Mouse (Mus musculus): ENCODE measurements around the gene Olfr204. TPM values are rescaled to one million over a fixed set of nuclear protein-coding genes. Genes with fewer than 3 reads are reported as not detected.
"Not testable (repeated sequence)": the region's sequence is repeated elsewhere in the genome, so short reads cannot be mapped to it uniquely, and the experiment has no call there.

Olfr204 gene
- under 1 TPM in 1 of 2 experiments, not detected in 1; 0.07 TPM for total RNA-seq (2021)
- long read RNA-seq, experiment 1, result 0 reads
- long read RNA-seq, experiment 2, result 0 reads

DNA sequence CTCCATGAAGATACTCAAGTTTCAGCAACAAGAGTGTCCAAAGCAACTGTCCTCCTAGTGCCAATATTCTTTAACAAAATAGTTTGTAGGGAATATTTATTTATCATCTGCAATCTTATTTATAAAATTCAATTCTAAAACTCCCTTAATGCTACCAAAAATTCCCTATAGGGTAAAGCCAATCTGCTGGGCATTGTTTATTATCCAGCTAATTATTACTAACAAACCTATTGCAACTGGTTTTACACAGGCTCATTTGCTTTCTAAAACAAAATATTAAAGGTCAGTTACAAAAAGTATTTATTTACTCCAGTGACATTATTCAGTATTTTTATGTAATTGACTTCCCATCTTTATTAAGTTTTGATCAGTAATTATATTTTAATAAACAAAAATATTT lies at the start of gene Olfr204:
TSS of gene Olfr204 (minus strand) at position 101 of the 400 bp plus-strand sequence.
- no peak for DNase-seq (ENCODE audit: low spot score in 2 of 2)

DNA sequence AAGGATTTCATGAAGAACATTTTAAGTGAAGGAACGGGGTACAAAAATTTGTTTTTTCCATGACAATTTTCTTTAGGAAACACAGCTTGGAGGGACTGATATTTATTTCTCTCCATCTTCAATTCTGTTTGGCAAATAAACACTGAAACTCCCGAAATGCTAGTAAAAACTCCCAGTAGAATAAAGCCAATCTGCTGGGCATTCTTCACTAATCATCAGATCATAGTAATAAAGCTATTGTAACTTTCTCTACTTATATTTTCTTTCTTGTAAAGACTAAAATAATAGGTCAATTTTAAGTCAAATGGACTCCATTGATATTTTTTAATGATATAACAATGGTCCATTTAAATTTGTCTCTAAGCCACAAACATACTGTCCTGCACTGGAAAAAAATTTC lies 45.8 kb upstream of the Olfr204 start, which contains the start of gene Olfr209:
TSS of gene Olfr209 (minus strand) at position 101 of the 400 bp plus-strand sequence.
- DNase-seq (ENCODE audit: low spot score in 2 of 2), result no peak

DNA sequence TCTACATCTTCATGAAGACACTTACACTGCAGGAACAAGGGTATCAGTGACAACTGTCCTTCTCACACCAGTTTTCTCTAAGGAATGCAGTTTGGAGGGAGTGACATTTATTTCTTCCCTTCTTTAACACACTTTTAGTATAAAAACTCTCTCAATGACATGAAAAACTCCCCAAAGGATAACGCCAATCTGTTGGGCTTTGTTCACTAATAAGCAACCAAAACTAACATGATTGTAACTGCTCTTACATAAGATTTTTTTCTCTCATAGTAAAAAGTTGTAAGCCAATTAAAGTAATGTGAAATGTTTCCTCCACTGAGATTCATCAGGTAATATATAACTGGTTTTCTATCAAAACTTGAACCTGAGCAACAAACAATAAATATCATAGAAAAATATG lies 31.1 kb upstream of the Olfr204 start, which contains the start of gene Olfr206:
TSS of gene Olfr206 (minus strand) at position 101 of the 400 bp plus-strand sequence.
- DNase-seq (ENCODE audit: low spot score in 2 of 2), result no peak

DNA sequence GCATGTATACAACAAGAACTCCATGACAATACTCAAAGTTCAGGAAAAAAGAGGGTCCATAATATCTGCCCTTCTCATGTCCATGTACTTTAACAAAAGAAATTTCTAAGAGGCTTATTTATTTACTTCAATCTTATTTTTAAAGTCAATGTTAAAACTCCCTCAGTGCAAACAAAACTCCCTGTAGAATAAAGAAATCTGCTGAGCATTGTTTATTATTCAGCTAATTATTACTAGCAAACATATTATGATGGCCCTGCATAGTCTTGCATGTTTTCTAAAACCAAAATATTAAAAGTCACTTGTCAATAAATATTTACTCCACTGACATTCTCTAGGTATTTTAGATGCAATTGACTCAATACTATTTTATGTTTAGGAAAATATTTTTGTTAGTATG lies 13.0 kb upstream of the Olfr204 start, which contains the start of gene Olfr205:
TSS of gene Olfr205 (minus strand) at position 101 of the 400 bp plus-strand sequence.
- no peak for DNase-seq (ENCODE audit: low spot score in 2 of 2)

DNA sequence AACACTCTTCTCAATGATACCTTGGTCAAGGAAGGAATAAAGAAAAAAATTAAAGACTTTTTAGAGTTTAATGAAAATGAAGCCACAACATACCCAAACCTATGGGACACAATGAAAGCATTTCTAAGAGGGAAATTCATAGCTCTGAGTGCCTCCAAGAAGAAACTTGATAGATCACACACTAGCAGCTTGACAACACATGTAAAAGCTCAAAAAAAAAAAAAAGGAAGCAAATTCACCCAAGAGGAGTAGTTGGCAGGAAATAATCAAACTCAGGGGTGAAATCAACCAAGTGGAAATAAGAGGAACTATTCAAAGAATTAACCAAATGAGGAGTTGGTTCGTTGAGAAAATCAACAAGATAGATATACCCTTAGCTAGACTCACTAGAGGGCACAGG lies 5.2 kb upstream of the Olfr204 start:
- not testable (repeated sequence) for DNase-seq (ENCODE audit: low spot score in 2 of 2)

DNA sequence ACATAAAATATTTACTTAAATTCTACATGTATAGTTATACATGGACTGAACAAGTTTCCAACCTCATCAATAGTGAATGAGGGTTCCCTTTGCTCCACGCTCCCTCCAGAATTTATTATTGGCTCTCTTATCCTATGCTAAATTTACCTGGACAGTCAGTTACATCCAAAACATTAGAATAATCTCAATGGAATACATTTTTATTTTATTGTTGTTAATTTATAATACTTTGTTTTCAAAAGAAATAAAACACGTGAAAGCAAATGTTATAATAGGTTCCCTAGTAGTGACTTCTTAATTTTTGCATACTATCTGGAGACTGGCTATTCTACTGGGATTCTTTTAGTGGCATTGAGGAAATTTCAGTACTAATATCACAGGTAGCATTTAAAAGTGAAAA lies 19.5 kb downstream of the Olfr204 start, which contains the start of gene Olfr203:
TSS of gene Olfr203 (plus strand) at position 301 of the 400 bp plus-strand sequence.
- no peak for DNase-seq (ENCODE audit: low spot score in 2 of 2)

DNA sequence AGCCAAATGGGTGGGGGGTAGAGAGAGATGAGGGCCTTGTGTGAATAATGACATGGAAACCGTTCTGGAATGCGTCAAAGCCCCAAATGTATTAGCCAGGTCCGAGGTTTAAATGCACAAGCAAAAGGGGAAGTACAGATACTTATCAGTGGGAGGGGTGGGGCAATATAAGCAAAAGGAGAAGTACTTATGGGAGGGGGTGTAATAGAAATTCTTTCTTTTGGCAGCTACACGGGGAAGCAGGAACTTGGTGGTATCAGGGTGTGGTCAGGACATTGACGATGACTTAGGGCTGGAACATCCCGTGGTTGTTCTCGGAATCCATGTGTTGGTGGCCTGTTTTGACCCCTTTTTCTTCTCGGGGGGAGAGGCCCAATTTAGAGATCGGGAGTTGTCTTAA lies 30.5 kb downstream of the Olfr204 start:
- not testable (repeated sequence) for DNase-seq (ENCODE audit: low spot score in 2 of 2)

DNA sequence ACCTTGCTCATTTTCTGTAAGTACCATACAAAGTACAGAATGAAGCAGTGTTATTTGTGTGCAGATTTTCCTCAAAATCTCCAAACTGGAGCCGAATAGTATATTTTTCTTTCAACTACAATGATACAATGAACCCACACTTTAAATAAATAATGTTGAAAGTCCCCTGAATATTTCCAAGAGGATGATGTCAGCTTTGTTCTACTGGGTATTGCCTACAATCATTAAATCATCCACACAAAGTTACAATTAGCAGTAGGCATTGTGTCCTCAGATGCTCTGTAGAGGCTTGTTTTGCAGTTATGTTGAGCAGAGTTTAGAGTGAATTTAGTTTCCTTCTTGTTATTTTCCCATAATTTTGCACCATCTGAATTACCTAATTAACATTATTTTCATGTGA lies 31.4 kb downstream of the Olfr204 start, which contains the start of gene Olfr202:
TSS of gene Olfr202 (minus strand) at position 101 of the 400 bp plus-strand sequence.
- no peak for DNase-seq (ENCODE audit: low spot score in 2 of 2)

DNA sequence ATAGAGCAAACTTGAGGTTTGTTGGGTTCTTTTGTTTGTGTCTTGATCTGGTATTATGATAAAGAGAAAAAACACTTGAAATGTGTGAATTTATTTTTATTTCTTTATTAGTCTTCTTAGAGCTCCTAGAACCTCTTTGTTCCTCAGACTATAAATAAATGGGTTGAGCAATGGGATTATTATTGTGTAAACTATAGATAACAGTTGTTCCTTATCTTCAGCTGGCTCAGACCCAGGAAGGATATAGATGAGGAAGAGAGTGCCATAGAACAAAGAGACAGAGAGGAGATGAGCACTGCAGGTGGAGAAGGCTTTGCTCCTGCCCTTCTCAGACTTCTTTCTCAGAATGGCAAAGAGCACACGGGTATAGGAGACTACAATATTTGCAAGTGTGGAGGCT lies 34.6 kb downstream of the Olfr204 start:
- no peak for DNase-seq (ENCODE audit: low spot score in 2 of 2)

DNA sequence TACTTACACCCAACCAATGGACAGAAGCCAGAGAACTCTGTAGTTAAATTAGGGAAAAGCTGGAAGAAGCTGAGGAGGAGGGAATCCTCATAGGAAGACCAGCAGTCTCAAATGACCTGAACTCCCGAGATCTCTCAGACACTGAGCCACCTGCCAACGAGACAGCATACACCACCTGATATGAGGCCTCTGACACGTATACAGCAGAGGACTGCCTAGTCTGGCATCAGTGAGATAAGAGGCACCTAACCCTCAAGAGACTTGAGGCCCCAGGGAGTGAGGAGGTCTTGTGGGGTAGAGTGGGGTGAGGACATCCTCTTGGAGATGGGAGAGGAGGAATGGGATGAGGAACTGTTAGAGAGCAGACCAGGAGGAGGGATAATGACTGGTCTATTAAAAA lies 37.5 kb downstream of the Olfr204 start:
- no peak for DNase-seq (ENCODE audit: low spot score in 2 of 2)

DNA sequence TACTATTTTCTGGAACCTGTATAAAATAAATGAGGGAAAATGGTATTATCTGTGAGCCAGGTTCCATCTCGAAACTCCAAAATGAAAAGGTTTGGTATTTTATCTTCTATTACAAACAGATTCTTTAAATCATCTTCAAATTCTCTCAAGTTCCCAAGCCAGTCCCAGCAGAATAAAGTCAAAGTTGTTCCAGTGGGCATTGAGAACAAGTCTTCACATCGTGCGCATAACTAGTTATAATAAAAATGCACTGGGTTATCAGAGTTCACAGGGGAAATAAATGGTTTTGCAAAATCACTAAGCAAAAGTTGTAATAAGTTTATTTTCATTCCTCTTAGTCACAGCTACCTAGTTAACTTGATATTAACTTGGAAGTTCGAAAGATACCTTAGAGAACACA lies 45.5 kb downstream of the Olfr204 start, which contains the start of gene Olfr201:
TSS of gene Olfr201 (minus strand) at position 101 of the 400 bp plus-strand sequence.
- not testable (repeated sequence) for DNase-seq (ENCODE audit: low spot score in 2 of 2)

DNA sequence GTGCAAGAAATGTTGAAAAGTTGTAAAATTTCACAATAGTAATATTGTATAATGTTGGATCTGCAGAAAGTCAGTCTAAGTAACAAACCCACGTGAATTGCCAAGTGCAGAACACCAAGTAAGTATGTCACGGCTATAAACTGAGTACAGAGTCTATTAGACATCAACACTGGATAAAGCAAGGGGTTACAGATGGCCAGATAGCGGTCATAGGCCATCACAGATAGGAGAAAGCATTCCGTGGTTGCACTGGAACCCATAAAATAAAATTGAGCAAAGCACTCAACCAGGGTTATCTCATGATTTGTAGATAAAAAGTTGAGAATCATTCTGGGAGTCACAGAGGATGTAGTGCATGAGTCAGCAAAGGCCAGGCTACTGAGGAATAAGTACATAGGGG lies 49.0 kb downstream of the Olfr204 start:
- not testable (repeated sequence) for DNase-seq (ENCODE audit: low spot score in 2 of 2)

Other genes starting within 250 kb of the Olfr204 start
- not detected for gene Olfr190, start 240.2 kb downstream of the Olfr204 start, total RNA-seq (2021)
- gene Olfr191, start 228.4 kb downstream of the Olfr204 start, total RNA-seq (2021), result not detected
- gene Olfr193, start 206.4 kb downstream of the Olfr204 start, total RNA-seq (2021), result not detected
- not detected for gene Olfr194, start 197.2 kb downstream of the Olfr204 start, total RNA-seq (2021)
- not detected for gene Olfr195, start 171.2 kb downstream of the Olfr204 start, total RNA-seq (2021)
- not detected for gene Olfr196, start 147.8 kb downstream of the Olfr204 start, total RNA-seq (2021)
- gene Olfr198, start 114.7 kb downstream of the Olfr204 start, total RNA-seq (2021), result not detected
- not detected for gene Olfr199, start 98.5 kb downstream of the Olfr204 start, total RNA-seq (2021)
- not detected for gene Olfr201, start 45.6 kb downstream of the Olfr204 start, total RNA-seq (2021)
- gene Olfr202, start 31.5 kb downstream of the Olfr204 start, total RNA-seq (2021), result not detected
- not detected for gene Olfr203, start 19.4 kb downstream of the Olfr204 start, total RNA-seq (2021)
- gene Olfr205, start 12.9 kb upstream of the Olfr204 start, total RNA-seq (2021), result not detected
- gene Olfr206, start 31.0 kb upstream of the Olfr204 start, total RNA-seq (2021), result not detected
- gene Olfr209, start 45.7 kb upstream of the Olfr204 start, total RNA-seq (2021), result not detected
- not detected for gene Gabrr3, start 89.1 kb upstream of the Olfr204 start, total RNA-seq (2021)
- 10 to 100 TPM; 10.1 to 12.9 TPM for gene Riox2, start 153.5 kb upstream of the Olfr204 start, total RNA-seq (2021)